Mouse (Mus musculus) CH12F3 (cell line): ENCODE measurements around the gene Skint3.
"Not testable (repeated sequence)": the region's sequence is repeated elsewhere in the genome, so short reads cannot be mapped to it uniquely, and the experiment has no call there.

ENCODE experiments used
- in situ Hi-C: fragments of 300-500 bp; cut with MboI; formaldehyde crosslinking; loops from 2 replicates; pipeline ENCODE4 v1.14.3; 2020; ENCODE audit warnings: low sequenced_read_pairs

Gene Skint3

GRCm38 (mm10) chr4:112231945-112232344 is at the start of gene Skint3:
Gene Skint3, plus strand, starts transcription at chr4:112232245.
- in situ Hi-C loops: no loop called here

GRCm38 (mm10) chr4:112243416-112243815 is 11.4 kb downstream of the Skint3 start:
- in situ Hi-C loops: no loop called here

- in situ Hi-C loops: no loop called here
Observed at GRCm38 (mm10) chr4:112243951-112244350, 11.9 kb downstream of the Skint3 start.

GRCm38 (mm10) chr4:112256022-112256421 is 24.0 kb downstream of the Skint3 start:
- in situ Hi-C loops: no loop called here

- in situ Hi-C loops: no loop called here
Observed at GRCm38 (mm10) chr4:112287178-112287974, 55.3 kb downstream of the Skint3 start.

- in situ Hi-C loops: no loop called here
Observed at GRCm38 (mm10) chr4:112288396-112288795, 56.4 kb downstream of the Skint3 start.

GRCm38 (mm10) chr4:112302305-112302704 is 70.3 kb downstream of the Skint3 start:
- in situ Hi-C loops: no loop called here

- in situ Hi-C loops: no loop called here
Observed at GRCm38 (mm10) chr4:112302855-112303509, 70.9 kb downstream of the Skint3 start.

- in situ Hi-C loops: not testable (repeated sequence)
Observed at GRCm38 (mm10) chr4:112349111-112349510, 117.1 kb downstream of the Skint3 start.
